Mouse (Mus musculus): ENCODE results near the gene Slc25a33.

Gene Slc25a33

GRCm38 (mm10) chr4:149697506-149698196 is 76.4 kb downstream of the Slc25a33 start:
- DNase-seq (ENCODE audit: extremely low spot score, low spot score): no peak

- no peak for DNase-seq (ENCODE audit: extremely low spot score, low spot score)
These were observed 77.7 kb downstream of the Slc25a33 start for GRCm38 (mm10) chr4:149696189-149696971.

Measured in neural tube, embryonic 10.5 days (tissue).